Mouse (Mus musculus) heart, embryonic 13.5 days (tissue): ENCODE measurements around the gene Rsc1a1. TPM values are rescaled to one million over a fixed set of nuclear protein-coding genes. Genes with fewer than 3 reads are reported as not detected.

Experiments used
- ATAC-seq: fragments of 200-750 bp; cut with Nextera tagmentation; 2 replicates; pipeline ENCODE4 v1.8.0; 2017; ENCODE audit warnings: moderate TSS enrichment; ENCODE audit not compliant: insufficient number of reproducible peaks, low FRiP score, low TSS enrichment; ENCODE audit errors: extremely low read depth
- H3K27ac ChIP-seq: fragments of 300-500 bp; sonication (generic); replicated peaks from 2 replicates; pipeline ENCODE4 v1.5.1; 2015; ENCODE audit warnings: moderate library complexity, mild to moderate bottlenecking, inconsistent platforms
- H3K27me3 ChIP-seq: fragments of 300-500 bp; sonication (generic); replicated peaks from 2 replicates; pipeline ENCODE4 v1.6.1; 2015; ENCODE audit warnings: mild to moderate bottlenecking, inconsistent platforms
- H3K36me3 ChIP-seq: fragments of 300-500 bp; sonication (generic); 2 replicates; pipeline ENCODE4 v1.6.1; 2015; ENCODE audit warnings: mild to moderate bottlenecking, inconsistent platforms
- H3K4me1 ChIP-seq: fragments of 300-500 bp; sonication (generic); 2 replicates; pipeline ENCODE4 v1.6.1; 2015; ENCODE audit warnings: inconsistent platforms
- H3K4me2 ChIP-seq: fragments of 300-500 bp; sonication (generic); 2 replicates; pipeline ENCODE4 v1.6.1; 2015; ENCODE audit warnings: inconsistent platforms, mild to moderate bottlenecking, moderate library complexity
- H3K4me3 ChIP-seq: fragments of 300-500 bp; sonication (generic); 2 replicates; pipeline ENCODE4 v1.5.1; 2015; ENCODE audit warnings: moderate library complexity, mild to moderate bottlenecking, inconsistent platforms
- H3K9ac ChIP-seq: fragments of 300-500 bp; sonication (generic); 2 replicates; pipeline ENCODE4 v1.6.1; 2015; ENCODE audit warnings: inconsistent platforms, mild to moderate bottlenecking, moderate library complexity
- H3K9me3 ChIP-seq: fragments of 300-500 bp; sonication (generic); 2 replicates; pipeline ENCODE4 v1.6.1; 2016; ENCODE audit warnings: inconsistent platforms
- WGBS: fragments of 180-500 bp; shearing (Covaris S2); methylation state at CpG from one replicate; pipeline ENCODE4 v1.1.7; 2015; ENCODE audit warnings: mixed read lengths; 5-methylcytosine and 5-hydroxymethylcytosine counted together
- polyA plus RNA-seq: library from polyadenylated mRNA; unstranded; fragments of >200 nt; fragmentation: Nextera tagmentation; extraction: Ambion mirVana; gene quantifications from 2 replicates; pipeline ENCODE4 v1.2.1, GENCODE M21; 2015

Rsc1a1 gene
- polyA plus RNA-seq, 1 experiment from 2014 or later = 0.96 TPM

DNA sequence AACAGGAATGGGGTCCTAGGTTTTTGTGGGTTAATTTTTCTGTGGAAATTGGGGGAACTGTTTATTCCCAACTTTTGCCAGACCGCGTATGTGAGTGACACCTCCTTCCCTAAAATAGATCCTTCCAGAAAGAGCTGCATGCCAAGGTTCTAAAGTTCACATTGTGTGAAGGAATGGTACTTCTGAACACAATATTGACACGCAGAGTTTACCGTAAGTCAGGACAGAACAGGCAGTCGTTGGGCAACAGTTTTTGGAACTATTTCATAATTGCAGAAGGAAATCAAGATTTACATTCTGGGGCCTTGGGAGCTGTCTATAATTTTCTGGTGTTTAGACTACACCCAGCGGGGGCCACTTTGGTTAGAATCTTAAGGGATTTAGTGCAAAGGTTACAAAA lies 36.6 kb upstream of the Rsc1a1 start:
- 53% methylated on average over 6 of the region's 6 CpGs for WGBS
- Histone ChIP-seq H3K36me3 (peaks cover 19% of the 10 kb centered on the region), H3K4me3 (peak overlapping the region; percentile 82), H3K27me3 (no peaks in the 10 kb centered on the region), H3K4me1 (peaks cover 46% of the 10 kb centered on the region), H3K9me3 (no peaks in the 10 kb centered on the region), H3K27ac (peak overlapping the region; percentile 98), H3K9ac (peak overlapping the region; percentile 99), H3K4me2 (peak overlapping the region; percentile 87)
- no peak for ATAC-seq

DNA sequence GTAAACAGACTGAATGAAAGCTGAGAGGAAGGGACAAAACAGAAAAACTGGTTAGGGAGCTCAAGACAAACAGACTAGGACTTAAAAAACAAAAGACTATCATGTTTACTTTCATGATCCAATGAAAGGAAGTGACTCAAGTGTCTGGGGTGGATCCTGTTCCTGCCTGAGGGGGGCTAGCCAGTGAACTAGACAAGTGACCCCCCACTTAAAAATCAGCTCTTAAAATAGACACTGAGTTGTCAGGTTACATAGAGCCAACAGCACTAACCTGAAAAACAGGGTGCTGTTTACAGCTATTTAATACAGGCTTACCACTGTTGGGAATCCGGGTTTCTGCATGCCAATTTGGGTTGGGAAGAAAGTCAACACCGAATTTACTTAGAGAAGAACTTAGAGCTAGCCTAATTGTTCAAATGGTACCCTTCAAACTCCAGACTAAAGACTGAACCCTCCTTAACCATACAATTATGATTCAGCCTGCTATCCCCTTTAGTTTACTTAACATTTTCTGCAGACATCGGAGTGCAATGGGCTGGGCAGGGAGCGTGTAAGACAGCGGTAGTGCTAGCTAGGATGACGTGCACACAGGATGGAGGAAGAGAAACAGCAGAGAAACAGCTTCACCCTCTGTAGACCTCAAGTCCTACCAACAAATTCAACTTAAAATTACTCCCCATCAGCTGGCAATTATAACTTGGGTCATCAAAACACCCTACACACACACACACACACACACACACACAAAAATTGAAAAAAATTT lies 35.5 kb upstream of the Rsc1a1 start:
- Histone ChIP-seq H3K9ac (peak overlapping the region; percentile 99), H3K27me3 (no peaks in the 10 kb centered on the region), H3K4me2 (peak overlapping the region; percentile 87), H3K36me3 (peaks cover 26% of the 10 kb centered on the region), H3K4me3 (peak overlapping the region; percentile 82), H3K9me3 (no peaks in the 10 kb centered on the region), H3K27ac (peak overlapping the region; percentile 98), H3K4me1 (peaks cover 53% of the 10 kb centered on the region)
- no peak for ATAC-seq
- WGBS = 62% methylated on average over 6 of the region's 6 CpGs

DNA sequence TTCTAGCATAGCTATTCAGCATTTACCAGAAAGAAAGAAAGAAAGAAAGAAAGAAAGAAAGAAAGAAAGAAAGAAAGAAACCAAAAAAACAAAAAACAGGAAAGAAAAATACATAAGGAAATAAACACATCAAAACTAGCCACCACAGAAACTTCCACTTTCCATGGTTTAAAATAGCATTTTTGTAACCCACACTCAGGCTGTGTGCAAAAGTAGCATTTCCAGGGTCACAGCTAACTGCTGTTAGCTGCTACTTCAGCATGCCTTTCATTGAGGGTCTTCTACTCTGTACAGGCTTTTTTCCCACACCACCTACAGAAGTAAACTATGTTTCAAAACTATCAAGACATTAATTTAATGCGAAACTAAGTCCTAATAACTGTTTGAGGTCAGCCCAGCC lies 33.9 kb upstream of the Rsc1a1 start:
- H3K9ac ChIP-seq = no peak overlapping the region
- H3K4me2 ChIP-seq = no peak overlapping the region
- H3K9me3 ChIP-seq = no peaks in the 10 kb centered on the region
- H3K36me3 ChIP-seq = peaks cover 26% of the 10 kb centered on the region
- no peak for ATAC-seq
- H3K4me1 ChIP-seq = peaks cover 68% of the 10 kb centered on the region
- no peak overlapping the region for H3K27ac ChIP-seq
- 81% methylated on average over 1 of the region's 1 CpGs for WGBS
- no peak overlapping the region for H3K4me3 ChIP-seq
- H3K27me3 ChIP-seq = no peaks in the 10 kb centered on the region

DNA sequence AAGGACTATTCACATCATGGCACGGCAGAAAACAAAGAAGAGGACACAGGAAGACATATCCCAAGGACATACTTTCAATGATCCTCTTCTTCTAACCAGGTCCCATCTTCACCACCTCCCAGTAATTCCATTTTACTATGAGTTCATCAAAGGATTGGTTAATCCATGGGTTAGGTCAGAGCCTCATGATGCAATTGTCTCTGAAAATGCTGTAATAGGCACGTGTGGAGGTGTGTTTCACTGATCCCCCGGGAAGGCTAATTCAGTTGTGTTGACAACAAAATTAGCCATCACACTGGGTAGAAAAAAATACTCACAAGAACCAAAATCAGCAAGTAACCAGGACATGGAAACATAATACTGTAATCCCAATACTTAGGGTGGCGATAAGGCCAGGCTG lies 32.2 kb upstream of the Rsc1a1 start:
- no peak for ATAC-seq
- Histone ChIP-seq H3K27me3 (no peaks in the 10 kb centered on the region), H3K4me2 (no peak overlapping the region), H3K4me3 (no peak overlapping the region), H3K9me3 (no peaks in the 10 kb centered on the region), H3K36me3 (peaks cover 36% of the 10 kb centered on the region), H3K27ac (no peak overlapping the region), H3K4me1 (peaks cover 65% of the 10 kb centered on the region), H3K9ac (no peak overlapping the region)
- WGBS = 86% methylated on average over 4 of the region's 4 CpGs

DNA sequence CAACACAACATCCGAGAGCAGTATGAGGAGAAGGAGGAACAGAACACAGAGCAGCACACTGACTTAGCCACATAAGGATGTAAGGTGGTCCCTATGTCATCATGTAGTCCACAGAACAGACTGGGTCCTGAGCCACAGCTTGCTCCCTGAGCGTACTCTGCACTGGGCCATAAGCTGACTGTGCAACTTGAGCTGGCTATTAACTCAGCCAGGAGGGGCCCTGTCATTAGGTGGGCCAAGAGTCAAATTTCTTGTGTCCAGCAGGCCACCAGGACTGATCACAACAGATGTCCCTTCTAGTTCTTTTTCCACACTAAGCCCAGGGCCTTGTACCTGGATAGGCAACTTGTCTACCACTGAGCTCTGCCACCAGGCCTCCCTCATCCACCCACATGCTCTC lies 29.6 kb upstream of the Rsc1a1 start:
- ATAC-seq = no peak
- Histone ChIP-seq H3K27ac (no peak overlapping the region), H3K4me2 (no peak overlapping the region), H3K4me3 (no peak overlapping the region), H3K27me3 (no peaks in the 10 kb centered on the region), H3K9me3 (no peaks in the 10 kb centered on the region), H3K9ac (peak overlapping the region; percentile 54), H3K4me1 (peaks cover 41% of the 10 kb centered on the region), H3K36me3 (peaks cover 56% of the 10 kb centered on the region)
- 79% methylated on average over 2 of the region's 2 CpGs for WGBS

DNA sequence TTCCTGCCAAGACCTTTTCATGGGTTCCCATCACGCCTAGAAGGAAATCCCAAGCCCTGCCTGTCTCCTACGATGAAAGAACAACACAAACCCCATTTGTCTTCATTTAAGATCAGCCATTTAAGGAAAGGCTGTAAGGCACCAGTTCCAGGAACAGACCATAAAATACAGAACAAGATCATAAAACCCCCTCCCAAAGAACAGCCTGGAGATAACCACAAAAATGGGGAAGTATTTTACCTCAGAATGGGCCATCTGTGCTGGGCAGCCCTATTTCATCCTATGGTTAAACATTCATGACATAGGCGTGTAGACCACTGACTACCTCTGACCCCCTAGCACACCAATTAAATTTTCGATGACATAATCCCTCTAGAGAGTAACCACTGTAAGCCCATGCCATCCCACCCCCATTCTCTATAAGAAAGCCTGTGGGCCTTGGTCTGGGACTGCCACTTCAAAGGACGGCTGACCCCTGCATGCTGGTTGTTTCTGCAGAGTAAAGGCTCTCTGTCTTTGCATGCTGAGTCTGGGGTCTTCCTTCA lies 28.3 kb upstream of the Rsc1a1 start:
- no peaks in the 10 kb centered on the region for H3K27me3 ChIP-seq
- H3K36me3 ChIP-seq = peaks cover 65% of the 10 kb centered on the region
- peaks cover 30% of the 10 kb centered on the region for H3K4me1 ChIP-seq
- WGBS = 85% methylated on average over 5 of the region's 5 CpGs
- H3K4me2 ChIP-seq = no peak overlapping the region
- H3K9me3 ChIP-seq = no peaks in the 10 kb centered on the region
- H3K27ac ChIP-seq = no peak overlapping the region
- H3K9ac ChIP-seq = no peak overlapping the region
- no peak overlapping the region for H3K4me3 ChIP-seq
- no peak for ATAC-seq

DNA sequence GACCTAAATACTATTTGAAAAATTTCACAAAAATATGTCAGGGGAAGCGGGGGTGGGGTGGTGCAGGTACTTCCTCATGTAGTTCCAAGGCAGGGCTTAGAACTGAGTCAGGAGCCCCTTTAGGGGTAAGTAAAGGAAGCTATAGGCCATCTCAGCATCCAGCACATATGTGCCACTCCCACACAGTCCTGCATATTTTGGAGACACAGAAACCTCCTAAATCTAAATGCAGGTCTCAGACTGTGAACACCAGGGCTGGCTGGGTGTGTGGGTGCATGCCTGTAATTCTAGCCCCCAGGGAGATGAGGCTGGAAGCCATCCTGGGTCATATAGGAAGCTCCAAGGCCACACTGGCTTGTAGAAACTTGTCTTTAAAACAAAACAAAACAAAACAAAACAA lies 25.9 kb upstream of the Rsc1a1 start:
- H3K9me3 ChIP-seq = no peaks in the 10 kb centered on the region
- 82% methylated on average over 1 of the region's 1 CpGs for WGBS
- H3K36me3 ChIP-seq = peaks cover 75% of the 10 kb centered on the region
- peaks cover 22% of the 10 kb centered on the region for H3K4me1 ChIP-seq
- no peaks in the 10 kb centered on the region for H3K27me3 ChIP-seq
- no peak for ATAC-seq
- no peak overlapping the region for H3K9ac ChIP-seq
- H3K27ac ChIP-seq = no peak overlapping the region
- no peak overlapping the region for H3K4me2 ChIP-seq
- no peak overlapping the region for H3K4me3 ChIP-seq

DNA sequence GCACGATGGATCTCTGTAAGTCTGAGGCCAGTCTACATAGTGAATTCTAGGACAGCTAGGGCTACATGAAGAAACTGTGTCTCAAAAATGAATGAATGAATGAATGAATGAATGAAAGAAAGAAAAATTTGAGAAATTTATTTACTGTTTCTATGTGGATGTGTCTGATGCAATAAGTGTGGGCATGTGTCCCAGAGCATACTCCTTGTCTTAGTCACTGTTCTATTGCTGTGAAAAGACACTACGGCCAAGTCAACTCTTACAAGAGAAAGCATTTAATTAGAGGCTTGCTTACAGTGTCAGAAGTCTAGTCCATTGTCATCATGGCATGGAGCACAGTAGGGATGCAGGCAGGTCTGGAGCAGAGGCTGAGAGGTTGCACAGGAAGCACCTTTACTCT lies 23.6 kb upstream of the Rsc1a1 start:
- Histone ChIP-seq H3K9me3 (no peaks in the 10 kb centered on the region), H3K27me3 (no peaks in the 10 kb centered on the region), H3K4me2 (no peak overlapping the region), H3K9ac (no peak overlapping the region), H3K4me1 (0 out of 2 replicates have a peak, but pooled peaks cover under 1% of the 10 kb centered on the region), H3K36me3 (peaks cover 97% of the 10 kb centered on the region), H3K27ac (no peak overlapping the region), H3K4me3 (no peak overlapping the region)
- no peak for ATAC-seq
- WGBS = 94% methylated on average over 2 of the region's 2 CpGs

DNA sequence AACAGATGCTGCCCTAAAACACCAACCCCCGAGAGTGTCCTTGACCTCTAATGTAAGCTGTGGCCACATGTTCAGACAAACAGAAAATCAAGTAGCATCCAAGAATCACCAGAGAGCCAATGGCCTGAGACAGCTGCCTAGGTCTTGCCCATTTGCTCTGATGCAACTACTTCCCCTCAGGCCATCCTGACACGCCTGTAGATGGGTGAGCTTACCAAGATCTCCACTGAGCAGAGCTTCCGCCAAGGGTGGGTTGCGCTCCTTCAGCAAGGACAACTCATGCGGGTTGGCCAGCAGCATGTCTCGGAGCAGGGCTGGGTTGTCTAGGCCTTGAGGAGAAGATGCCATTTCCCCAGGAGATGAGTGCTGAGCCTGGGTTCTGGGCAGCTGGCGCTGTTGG lies 22.6 kb upstream of the Rsc1a1 start:
- H3K27me3 ChIP-seq = no peaks in the 10 kb centered on the region
- H3K9me3 ChIP-seq = no peaks in the 10 kb centered on the region
- H3K36me3 ChIP-seq = peaks cover 100% of the 10 kb centered on the region
- ATAC-seq = no peak
- no peak overlapping the region for H3K9ac ChIP-seq
- 90% methylated on average over 7 of the region's 7 CpGs for WGBS
- no peak overlapping the region for H3K27ac ChIP-seq
- H3K4me2 ChIP-seq = no peak overlapping the region
- no peaks in the 10 kb centered on the region for H3K4me1 ChIP-seq
- no peak overlapping the region for H3K4me3 ChIP-seq

DNA sequence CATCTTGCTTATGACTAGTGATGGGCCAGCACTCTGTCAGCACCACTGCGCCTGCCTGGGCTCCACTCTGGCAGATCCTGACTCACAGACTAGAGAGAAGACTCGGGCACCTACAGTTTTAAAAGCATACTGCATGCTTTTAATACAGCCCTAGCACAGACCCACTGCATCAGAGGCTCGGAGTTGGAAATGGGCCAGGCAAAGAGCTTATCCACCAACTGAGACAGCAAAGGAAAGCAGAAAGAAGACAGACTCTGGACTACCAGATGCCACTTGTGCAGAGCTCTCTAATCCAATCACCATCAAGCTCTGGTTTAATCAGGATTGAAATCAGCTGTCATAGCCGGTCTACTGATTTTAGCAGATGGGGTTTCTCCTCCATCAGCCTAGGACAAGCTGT lies 19.9 kb upstream of the Rsc1a1 start:
- Histone ChIP-seq H3K27ac (no peak overlapping the region), H3K4me2 (no peak overlapping the region), H3K27me3 (no peaks in the 10 kb centered on the region), H3K9me3 (no peaks in the 10 kb centered on the region), H3K9ac (no peak overlapping the region), H3K36me3 (peaks cover 100% of the 10 kb centered on the region), H3K4me1 (no peaks in the 10 kb centered on the region), H3K4me3 (no peak overlapping the region)
- no peak for ATAC-seq
- WGBS = 71% methylated on average over 4 of the region's 4 CpGs

DNA sequence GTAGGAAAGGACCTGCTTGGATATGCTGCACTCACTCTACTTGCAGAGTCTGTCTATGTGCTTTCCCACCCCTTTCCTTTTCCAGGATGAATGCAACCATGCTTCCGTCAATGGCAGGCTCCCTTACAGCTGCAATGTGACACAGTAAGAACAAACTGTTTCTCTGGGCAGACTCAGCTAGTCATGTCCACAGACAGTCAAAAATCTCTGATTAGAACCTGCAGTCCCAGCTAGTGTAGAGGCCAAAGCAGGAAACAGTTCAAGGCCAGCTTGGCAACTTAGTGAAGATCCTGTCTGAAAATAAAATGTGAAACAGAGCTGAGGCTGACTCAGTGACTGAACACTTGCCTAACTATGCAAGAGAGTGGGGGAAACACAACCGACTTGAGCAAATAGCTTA lies 19.2 kb upstream of the Rsc1a1 start:
- H3K4me1 ChIP-seq = no peaks in the 10 kb centered on the region
- H3K9ac ChIP-seq = no peak overlapping the region
- no peaks in the 10 kb centered on the region for H3K9me3 ChIP-seq
- 89% methylated on average over 2 of the region's 2 CpGs for WGBS
- H3K27ac ChIP-seq = no peak overlapping the region
- H3K4me3 ChIP-seq = no peak overlapping the region
- no peak overlapping the region for H3K4me2 ChIP-seq
- ATAC-seq = no peak
- H3K36me3 ChIP-seq = peaks cover 100% of the 10 kb centered on the region
- no peaks in the 10 kb centered on the region for H3K27me3 ChIP-seq

DNA sequence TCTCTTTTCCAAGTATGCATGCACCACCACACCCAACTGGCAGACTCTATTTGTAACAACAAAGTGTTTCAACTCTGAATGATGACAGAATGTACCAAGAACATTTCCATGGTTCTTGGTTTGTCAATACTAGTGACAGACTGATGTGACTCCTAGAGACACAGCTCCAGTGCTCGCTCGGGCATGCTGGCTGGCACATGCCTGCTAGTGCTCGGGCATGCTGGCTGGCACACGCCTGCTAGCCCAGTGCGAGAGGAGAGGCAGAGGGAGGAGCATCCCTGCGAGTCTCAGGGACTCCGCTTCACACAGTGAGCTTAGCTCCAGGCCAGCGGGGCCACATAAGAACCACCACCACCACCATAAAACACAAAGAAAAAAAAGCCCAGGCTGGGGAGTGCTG lies 9.3 kb upstream of the Rsc1a1 start:
- H3K36me3 ChIP-seq = peaks cover 100% of the 10 kb centered on the region
- H3K27ac ChIP-seq = no peak overlapping the region
- H3K4me1 ChIP-seq = 0 out of 2 replicates have a peak, but pooled peaks cover 2% of the 10 kb centered on the region
- WGBS = 96% methylated on average over 8 of the region's 8 CpGs
- no peak overlapping the region for H3K4me2 ChIP-seq
- H3K27me3 ChIP-seq = no peaks in the 10 kb centered on the region
- no peaks in the 10 kb centered on the region for H3K9me3 ChIP-seq
- ATAC-seq = no peak
- no peak overlapping the region for H3K9ac ChIP-seq
- no peak overlapping the region for H3K4me3 ChIP-seq
